ENCODE assay signal across 10 mouse cellular contexts in the genomic region with DNA sequence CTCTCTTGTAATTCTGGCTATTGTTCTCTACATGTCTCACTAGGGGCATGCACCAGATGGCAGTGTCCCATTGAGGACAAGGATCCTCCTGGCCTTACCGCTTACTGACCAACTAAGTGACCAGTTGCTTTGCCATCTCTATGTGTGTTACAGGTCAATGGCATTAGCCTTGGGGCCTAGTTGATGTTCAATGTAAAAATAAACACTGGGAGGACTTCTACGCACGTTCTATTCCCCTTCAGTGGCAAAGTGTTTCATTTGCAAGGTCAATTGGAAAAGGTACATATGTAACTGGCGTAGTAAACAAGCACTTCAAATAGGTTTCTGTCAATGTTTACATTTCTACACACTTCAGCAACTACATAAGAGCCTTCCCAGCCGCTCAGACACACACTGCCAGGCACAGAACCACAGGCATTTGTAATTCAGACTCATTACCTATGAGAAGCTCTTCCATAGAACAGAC.
DNase-seq lines count a peak whose midpoint lies in the region; ATAC-seq lines count a peak whose summit lies in the region.
"Had no signal": no experiment of that assay in that cellular context is flagged by ENCODE, and none has a peak within 500 bp of the region (broad histone marks: within the 10 kb centered on the region; RNA-seq: fewer than 3 reads in every experiment).

No protein-coding gene starts in this region.

- H3K4me2 ChIP-seq in heart, embryonic 12.5 days, result no peak overlapping the region
- no peak overlapping the region for H3K4me2 ChIP-seq in midbrain, embryonic 13.5 days (replicated peaks)

- ATAC-seq in heart, embryonic 12.5 days (ENCODE audit: insufficient number of reproducible peaks, low FRiP score), result no peak
- ATAC-seq in midbrain, embryonic 13.5 days, result no peak

- peak; percentile 85 for DNase-seq in heart, adult 11 months
- DNase-seq in cerebellum, adult 18-20 months, result peak; percentile 7 to 14
- DNase-seq in kidney, adult 18-20 months, result peak; percentile 63
- peak; percentile 24 for DNase-seq in lung, postnatal 14 days
- DNase-seq in layer of hippocampus, adult 11-12 months (ENCODE audit: low spot score), result no peak
- DNase-seq in ovary, postnatal 14 days (ENCODE audit: low spot score), result no peak

- peaks cover 6% of the 10 kb centered on the region; the same call in 1 of the 2 replicates for H3K4me1 ChIP-seq in heart, embryonic 12.5 days (replicated peaks)
- no peaks in the 10 kb centered on the region for H3K4me1 ChIP-seq in midbrain, embryonic 13.5 days (replicated peaks)

- no peak overlapping the region for H3K27ac ChIP-seq in heart, embryonic 12.5 days (ENCODE audit: poor library complexity, severe bottlenecking)
- H3K27ac ChIP-seq in midbrain, embryonic 13.5 days, result no peak overlapping the region
- H3K27ac ChIP-seq: left cerebral cortex, adult 2 months had no signal

- H3K9ac ChIP-seq in heart, embryonic 12.5 days, result no peak overlapping the region
- H3K9ac ChIP-seq in midbrain, embryonic 13.5 days (replicated peaks), result no peak overlapping the region

- H3K4me3 ChIP-seq in heart, embryonic 12.5 days, result no peak overlapping the region
- H3K4me3 ChIP-seq in midbrain, embryonic 13.5 days (replicated peaks), result no peak overlapping the region
- H3K4me3 ChIP-seq: left cerebral cortex, adult 2 months; myocyte had no signal

- no peaks in the 10 kb centered on the region for H3K27me3 ChIP-seq in heart, embryonic 12.5 days (replicated peaks)
- H3K27me3 ChIP-seq in midbrain, embryonic 13.5 days, result no peaks in the 10 kb centered on the region

- 76% methylated on average over 5 of the region's 5 CpGs for WGBS in heart, embryonic 12.5 days
- 88% methylated on average over 5 of the region's 5 CpGs for WGBS in midbrain, embryonic 13.5 days

- no peaks in the 10 kb centered on the region for H3K36me3 ChIP-seq in heart, embryonic 12.5 days
- no peaks in the 10 kb centered on the region for H3K36me3 ChIP-seq in midbrain, embryonic 13.5 days

- no peaks in the 10 kb centered on the region for H3K9me3 ChIP-seq in heart, embryonic 12.5 days (replicated peaks)
- H3K9me3 ChIP-seq in midbrain, embryonic 13.5 days, result no peaks in the 10 kb centered on the region

Comparison
In these comparisons a context has a peak if more than half of its experiments do, and no peak if none do; other contexts are left out.
1. DNase-seq: peak in heart, adult 11 months (single experiment), cerebellum, adult 18-20 months (2 of 2), kidney, adult 18-20 months (single experiment) and lung, postnatal 14 days (single experiment); none in layer of hippocampus, adult 11-12 months (single experiment) and ovary, postnatal 14 days (single experiment).